Mouse (Mus musculus) urinary bladder, postnatal 25 days (tissue): ENCODE data around the gene Ttc6.

Experiments
- DNase-seq: peaks from one replicate; pipeline ENCODE4 v3.0.0; 2022; ENCODE audit warnings: low spot score

Ttc6 gene

DNA sequence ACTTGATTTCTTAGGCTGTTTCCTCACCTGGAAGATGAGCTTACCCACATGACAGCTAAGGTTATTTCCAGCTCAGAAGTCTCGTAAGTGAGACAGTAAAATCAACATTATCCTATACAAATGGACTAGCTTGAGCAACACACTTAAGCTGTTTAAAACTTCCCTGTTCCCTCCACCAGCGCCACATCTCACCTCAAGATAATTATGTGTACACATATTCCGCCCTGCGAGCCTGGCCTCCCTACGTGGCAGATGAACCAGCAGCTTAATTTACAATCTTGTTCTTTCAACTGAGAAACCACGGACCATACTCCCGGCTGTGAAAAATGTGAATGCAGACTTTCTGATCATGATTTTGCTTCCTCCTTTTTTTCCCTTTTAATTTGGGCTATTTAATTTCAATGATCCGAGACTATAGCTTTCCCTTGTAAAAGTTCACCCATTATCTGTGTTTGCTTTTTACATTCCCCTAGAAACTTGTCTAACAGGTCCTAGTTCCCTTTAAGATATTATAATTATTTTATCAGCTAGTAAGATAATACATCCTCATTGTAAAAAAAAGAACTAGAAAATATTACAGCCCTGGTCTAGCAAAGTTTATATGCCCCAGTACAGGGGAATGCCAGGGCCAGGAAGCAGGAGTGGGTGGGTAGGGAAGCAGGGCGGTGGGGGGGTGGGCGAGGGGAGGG lies 99.2 kb downstream of the Ttc6 start:
- no peak for DNase-seq

DNA sequence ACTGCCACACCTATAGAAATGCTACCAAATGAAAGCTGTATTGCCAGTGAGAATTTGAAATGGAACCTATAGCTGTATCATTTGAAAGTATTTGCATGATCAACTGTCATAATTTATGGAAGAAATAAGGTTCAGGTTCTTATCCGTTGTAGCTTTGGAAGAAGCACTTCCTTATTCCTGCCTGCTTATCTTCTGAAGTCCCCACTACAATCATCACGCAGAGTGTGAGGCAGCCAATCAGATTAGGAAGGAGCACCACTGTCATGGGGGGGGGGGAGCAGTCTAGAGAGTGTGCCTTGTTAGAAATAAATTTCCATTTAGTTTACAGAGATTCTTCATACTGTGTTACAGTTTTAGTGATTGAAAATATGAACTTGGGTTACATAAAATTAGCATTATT lies 108.5 kb downstream of the Ttc6 start:
- DNase-seq = no peak

- no peak for DNase-seq
Observed at GRCm38 (mm10) chr12:57684967-57685423, 121.1 kb downstream of the Ttc6 start.

- no peak for DNase-seq
Observed at GRCm38 (mm10) chr12:57709966-57710365, 146.1 kb downstream of the Ttc6 start.

- no peak for DNase-seq
Observed at GRCm38 (mm10) chr12:57764720-57765119, 200.8 kb downstream of the Ttc6 start.

DNA sequence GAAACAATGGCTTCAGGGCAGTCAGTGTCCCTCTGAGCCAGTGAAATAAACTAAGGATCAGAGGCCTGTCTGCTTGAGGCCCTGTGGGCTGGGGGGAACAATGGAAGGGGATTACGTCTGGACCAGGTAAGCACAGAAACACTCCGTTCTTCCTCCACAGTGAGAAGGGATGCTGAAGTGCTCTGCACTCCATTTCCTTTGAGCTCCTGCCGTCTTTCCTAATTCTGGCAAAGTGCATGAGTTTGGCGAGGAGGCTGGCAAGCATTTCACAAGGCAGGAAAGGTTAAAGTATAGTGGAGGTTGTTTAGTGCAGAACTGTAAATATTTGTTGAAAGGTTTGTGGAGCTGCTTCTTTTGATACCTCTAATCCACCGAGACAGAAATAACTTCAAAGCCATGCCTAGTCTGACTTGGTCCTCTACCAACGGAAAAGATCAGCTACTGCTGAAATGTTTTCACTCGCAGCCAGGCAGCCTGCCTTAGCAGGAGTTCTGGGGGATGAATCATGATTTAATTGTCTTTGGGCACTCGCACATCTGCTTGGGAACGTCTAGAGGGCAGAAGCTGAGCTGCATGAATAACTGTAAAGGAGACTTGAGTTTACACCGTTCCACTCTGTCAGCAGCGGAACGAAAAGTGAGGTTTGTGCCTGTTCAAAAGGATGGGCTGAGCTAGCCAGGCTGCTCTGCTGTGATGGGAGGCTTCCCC lies 212.5 kb downstream of the Ttc6 start:
- no peak for DNase-seq

DNA sequence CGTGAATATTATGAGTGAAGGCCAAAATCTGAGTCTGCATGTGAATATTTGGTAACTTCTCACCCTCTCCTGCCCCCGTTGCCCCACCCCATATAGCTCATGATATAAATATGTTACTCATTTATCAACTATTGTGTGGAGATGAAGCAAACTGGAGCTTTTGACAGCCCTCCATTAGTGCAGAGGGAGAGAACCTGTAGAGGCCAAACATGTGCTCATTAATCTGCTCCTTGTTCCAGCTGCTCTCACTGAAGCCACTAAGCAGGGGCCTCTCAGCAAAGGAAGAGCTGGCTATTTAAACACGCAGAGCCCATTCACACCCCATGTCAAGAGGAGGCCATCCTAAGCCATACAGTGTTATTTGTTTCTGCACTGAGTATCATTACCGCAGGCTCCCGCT lies 218.0 kb downstream of the Ttc6 start:
- no peak for DNase-seq

- DNase-seq = peak; percentile 33
Observed at GRCm38 (mm10) chr12:57787471-57787870, 223.6 kb downstream of the Ttc6 start.
